Mouse (Mus musculus) left cerebral cortex, postnatal 10 days (tissue): ENCODE data around the gene A830005F24Rik. TPM values are rescaled to one million over a fixed set of nuclear protein-coding genes. Genes with fewer than 3 reads are reported as not detected.
"Not testable (repeated sequence)": the region's sequence is repeated elsewhere in the genome, so short reads cannot be mapped to it uniquely, and the experiment has no call there.

Experiments used
- DNase-seq, 2 experiments: peaks; one replicate each; pipeline ENCODE4 v3.0.0; 2021 to 2022; ENCODE audit warnings: low spot score in 2 of 2, mixed read lengths in 1 of 2; ENCODE audit errors: extremely low spot score in 1 of 2
- intact Hi-C: fragments of 180-260 bp; cut with DNase I; formaldehyde crosslinking; loops from one replicate; pipeline ENCODE4 v1.15.1; 2025
- total RNA-seq, 2 experiments: library from RNA; stranded (reverse); gene quantifications; 2 replicates each; pipeline ENCODE4 v1.2.3; 2021

Gene A830005F24Rik
- total RNA-seq = 1 to 10 TPM in 1 of 2 experiments, under 1 TPM in 1; 0.79 to 1.8 TPM

DNA sequence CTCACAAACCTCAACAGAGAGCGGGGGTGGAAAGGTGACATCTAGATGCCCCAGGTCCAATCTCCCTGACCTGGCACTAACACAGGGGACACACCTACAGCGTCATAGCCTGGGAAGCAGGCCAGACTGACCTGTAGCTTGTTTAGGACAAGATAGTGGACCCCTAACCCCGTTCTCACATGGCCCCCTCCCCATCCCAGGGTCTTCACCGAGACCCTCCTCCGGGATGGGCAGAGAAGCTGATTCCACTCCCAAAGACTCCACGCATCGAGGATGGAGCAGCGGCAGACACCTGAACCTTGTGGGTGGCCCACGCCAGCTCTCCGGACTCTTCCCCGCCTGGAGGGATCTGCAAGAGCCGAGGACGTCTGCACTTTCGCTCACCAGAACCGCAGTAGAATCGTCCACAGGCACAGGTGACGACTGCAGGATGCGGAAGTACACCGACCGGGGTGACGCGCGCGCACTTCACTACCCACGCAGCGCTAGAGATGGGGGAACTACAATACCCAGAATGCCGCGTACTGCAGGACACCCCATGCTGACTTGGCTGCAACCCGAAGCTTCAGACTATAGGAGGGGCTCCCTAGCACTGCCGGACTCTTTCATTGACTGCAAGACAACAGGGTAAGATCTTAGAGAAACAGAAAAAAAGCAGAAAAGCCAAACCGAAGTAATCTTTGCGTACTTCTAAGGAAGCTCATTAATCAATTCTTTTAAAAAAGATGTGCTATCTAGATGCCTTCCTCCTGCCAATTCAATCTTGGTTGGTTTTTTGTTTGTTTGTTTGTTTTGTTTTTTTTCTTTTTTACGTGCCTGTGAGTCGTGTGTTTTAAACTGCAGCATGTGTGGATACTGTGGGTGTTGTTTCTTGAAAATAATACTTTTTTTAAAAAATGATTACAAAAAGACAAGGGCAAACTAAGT, at the start of gene A830005F24Rik, which contains the start of gene Zfp169:
Gene A830005F24Rik (plus strand): TSS at position 568 of the 927 bp plus-strand sequence.
Gene Zfp169 (minus strand): TSS at position 449 of the 927 bp plus-strand sequence.
- peak; percentile 87 to 91 for DNase-seq
- intact Hi-C loops = no loop called here

DNA sequence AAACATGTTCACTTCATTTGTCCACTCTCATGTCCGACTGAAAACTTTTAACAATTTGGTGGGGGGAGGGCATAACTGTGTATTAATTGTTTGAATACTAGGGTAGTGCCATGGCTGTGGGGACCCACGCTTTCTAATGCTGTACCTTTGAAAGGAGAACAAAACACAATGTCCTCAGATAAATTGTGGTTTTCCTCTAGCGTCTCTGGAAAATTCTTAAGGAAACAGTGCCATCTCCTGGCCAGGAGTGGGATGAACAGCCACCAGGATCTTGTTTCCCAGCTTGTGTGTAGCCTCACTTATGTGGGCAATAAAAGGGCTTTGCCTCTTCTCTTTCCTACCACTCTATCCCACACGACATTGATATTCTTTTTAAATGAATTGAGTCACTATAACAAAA, 49.2 kb upstream of the A830005F24Rik start:
- intact Hi-C loops = loop anchor here (2.0 to 10.0 kb wide), 4 partner anchors 199 to 1309 kb away; partner anchors contain the start of gene Id4
- peak; percentile 56 to 80 for DNase-seq

DNA sequence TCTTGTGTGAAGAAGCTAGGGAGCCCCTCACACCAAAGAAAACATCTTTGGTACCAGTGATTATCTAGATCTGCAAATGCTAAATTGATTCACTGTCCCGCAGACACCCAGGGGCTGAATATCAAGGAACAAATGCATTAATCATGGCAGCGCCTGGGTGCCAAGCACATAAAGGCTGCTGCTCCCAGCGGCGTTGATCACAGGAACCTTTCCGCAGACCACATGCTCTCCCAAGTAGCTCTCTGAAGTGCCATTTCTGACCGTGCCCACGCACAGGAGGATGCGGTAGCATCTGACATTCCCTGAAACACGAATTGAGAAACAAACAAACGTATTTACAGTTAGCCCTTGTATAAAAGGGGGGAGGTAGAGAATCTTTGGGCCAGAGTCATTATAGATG, 47.2 kb upstream of the A830005F24Rik start:
- intact Hi-C loops = loop anchor here (10.0 kb wide), 2 partner anchors 201 to 1311 kb away; partner anchors contain the start of gene Id4
- no peak for DNase-seq

DNA sequence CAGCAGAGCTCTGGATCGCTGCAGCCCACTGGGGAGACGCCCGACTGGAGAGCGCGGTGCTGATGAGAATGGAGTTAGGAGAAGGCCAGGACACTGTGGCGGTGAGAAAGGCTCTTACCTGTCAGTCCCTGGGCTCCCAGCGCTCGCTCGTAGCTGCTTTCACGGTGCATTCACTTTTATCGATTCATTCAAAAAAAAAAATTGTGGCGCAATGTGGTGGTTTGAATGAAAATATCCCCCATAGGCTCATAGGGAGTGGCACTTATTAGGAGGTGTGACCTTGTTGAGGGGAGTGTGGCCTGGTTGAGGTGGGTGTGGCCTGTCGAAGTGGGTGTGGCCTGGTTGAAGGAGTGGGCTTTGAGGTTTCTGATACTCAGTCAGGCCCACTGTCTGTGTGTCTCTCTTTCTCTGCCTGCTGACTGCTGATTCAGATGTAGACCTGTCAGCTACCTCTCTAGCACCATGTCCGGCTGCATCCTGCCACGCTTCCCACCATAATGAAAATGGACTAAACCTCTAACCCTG, 44.7 kb upstream of the A830005F24Rik start:
- DNase-seq = no peak
- intact Hi-C loops = loop anchor here (10.0 kb wide), 2 partner anchors 204 to 1314 kb away; partner anchors contain the start of gene Id4

DNA sequence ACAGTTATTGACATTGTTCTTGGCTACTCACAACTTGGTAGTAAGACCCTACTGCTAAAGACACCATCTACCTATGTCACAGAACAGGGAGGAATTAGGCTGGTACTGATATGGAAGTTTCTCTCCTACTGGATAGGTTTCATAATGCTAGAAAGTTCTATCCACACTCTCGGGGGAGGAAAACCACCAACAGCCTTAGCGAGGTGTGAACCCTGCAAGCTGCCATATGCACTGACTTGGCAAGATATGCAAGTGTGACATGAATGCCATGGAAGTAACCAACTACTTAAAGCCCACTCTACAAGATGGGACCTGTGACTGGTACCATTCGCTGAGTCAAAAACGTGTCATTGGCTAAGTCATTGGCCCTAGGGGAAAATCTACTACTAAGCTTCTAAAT, 29.8 kb upstream of the A830005F24Rik start:
- intact Hi-C loops = no loop called here
- no peak for DNase-seq

DNA sequence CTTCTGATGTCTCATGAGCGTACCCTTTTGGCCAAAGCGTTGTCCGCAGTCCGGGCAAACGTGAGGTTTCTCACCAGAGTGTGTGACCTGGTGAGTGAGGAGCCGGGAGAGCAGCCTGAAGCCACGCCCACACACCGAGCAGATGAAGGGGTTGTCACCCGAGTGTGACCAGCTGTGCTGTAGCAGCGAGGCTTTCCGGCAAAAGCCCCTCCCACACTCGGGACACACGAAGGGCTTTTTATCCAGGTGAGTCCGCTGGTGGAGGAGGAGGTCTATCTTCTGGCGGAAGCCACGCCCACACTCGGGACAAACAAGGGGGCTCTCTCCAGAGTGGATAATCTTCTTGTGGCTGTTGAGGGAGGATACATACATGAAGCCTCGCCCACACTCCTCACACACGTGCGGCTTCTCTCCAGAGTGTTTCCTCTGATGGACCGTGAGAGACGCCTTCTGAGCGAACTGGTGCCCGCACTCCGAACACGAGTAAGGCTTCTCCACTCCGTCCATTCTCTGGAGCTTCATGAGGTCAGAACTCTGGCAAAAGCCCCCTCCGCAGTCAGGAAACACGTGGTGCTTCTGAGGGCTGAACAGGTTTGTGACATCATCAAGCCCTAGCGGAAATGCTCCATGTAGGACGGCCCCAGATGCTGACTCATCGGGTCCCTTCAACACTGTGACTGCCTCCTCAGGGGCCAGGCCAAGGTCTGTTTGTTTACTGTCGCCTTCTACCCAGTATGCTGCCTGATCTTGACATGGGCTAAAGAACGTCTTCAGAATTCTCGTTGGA, 22.8 kb upstream of the A830005F24Rik start:
- intact Hi-C loops = no loop called here
- no peak for DNase-seq

DNA sequence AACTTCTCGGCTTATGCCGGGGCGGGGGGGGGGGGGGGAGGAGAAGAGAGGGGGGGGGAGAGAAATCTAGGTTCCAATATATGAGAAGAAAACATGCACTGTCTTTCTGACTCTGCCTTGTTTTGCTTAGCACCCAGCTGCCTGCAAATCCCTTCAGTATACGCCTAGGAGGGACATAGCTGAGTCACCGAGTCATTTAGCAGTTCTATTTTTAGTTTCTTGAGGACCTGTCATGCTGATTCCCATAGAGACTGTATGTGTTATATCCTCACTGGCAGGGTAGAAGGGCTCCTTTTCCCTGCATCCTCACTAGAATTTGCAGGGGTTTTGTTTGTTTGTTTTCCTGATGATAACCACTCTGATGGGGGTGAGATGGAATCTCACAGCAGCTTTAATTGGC, 20.2 kb upstream of the A830005F24Rik start:
- DNase-seq = no peak
- intact Hi-C loops = no loop called here

DNA sequence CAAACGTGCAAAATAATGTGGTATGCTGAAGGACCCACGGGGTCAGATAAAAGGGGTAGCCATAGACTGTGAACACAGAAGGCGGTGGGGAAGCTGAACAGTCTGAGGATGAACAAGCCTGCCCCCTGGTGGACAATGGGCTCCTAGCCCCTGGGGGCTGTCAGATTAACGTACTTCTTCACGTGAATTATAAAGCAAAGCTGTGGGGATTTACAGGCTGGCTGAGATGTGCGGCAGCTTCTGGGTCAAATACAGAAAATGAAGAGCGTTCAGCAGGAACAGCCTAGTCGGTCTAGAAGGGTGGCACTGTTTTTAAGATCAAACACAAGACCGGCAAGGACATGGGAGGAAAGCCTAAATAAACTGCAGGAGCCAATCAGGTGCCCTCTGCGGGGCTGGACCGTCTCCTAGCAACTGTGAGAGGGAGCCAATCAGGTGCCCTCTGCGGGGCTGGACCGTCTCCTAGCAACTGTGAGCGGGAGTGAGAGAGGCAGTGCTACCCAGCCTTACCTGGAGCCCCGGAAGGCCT, 15.6 kb upstream of the A830005F24Rik start:
- peak; percentile 60 to 74 for DNase-seq
- intact Hi-C loops = no loop called here

DNA sequence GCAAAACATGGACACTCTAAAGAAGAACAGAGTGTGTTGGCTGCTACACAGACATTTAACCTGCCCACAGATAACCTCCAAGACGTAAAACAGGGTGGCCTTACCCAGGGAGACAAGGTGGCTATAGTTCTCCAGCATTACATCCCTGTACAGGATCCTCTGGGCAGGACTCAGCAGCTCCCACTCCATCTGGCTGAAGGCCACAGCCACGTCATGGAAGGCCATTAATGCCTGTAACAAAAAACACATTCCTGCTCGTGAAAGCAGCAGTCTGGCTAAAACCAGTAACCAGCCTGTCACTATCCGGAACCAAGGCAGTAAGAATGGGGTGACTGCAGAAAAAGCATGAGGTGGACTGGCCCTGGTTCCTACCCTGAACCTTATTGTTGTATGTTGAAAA, 14.7 kb upstream of the A830005F24Rik start:
- intact Hi-C loops = no loop called here
- no peak for DNase-seq

DNA sequence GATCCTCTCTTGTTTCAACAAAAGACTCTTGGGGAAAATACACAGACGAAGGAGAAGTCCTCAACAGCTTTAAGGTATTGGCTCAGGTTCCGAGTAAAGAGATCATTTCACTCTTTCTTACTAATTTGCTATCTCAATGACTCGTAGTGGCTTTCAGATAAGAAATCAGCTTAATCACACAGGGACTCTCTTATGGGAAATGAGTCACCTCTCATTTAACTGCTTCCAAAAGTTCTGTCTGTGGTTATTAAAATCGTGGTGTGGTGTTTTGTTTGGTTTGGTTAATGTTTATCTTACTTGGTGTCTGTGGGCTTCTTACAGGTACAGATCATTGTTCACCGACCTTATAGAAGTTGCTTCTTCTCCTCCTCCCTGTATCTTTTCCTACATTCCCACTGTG, 10.9 kb upstream of the A830005F24Rik start:
- intact Hi-C loops = no loop called here

DNA sequence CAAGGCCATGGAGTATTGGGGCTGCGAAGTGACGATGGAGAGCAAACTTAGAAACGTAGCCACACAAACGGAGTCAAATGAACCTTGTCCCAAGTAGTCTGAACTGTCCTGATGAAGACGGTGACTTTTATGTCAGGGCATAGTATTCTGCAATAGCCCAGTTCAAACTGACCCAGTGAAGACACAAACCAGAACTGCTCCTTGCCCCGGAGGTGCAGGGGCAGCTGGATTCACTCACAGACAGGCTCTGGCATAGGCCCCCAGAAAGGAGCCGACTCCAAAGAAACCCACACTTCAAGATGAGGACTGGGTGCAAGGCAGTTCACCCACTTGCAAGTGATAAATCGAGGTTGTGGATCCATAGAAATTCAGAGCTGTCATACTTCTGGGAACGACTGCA, 4.7 kb upstream of the A830005F24Rik start:
- DNase-seq = no peak
- intact Hi-C loops = no loop called here

More for the DNA sequence above, 10.9 kb upstream of the A830005F24Rik start:
- no peak for DNase-seq

DNA sequence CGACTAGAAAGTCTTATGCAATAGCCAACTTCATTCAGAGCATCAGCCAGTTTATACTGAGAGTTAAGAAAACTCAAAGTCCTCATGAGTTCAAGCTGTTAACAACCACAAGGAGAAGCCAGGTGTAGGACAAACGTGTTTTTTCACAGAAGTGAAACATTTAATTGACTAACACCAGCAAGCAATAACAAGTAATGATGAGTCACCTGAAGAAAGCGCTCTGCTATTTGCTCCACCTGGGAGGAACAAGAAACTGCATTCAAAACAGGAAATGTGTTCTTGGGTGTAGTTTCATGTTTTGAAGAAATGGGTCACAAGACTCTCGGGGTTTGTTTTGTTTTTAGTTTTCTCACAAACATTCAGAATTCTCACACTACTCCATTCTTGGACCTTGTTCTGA, 2.5 kb downstream of the A830005F24Rik start:
- intact Hi-C loops = no loop called here
- DNase-seq = no peak

DNA sequence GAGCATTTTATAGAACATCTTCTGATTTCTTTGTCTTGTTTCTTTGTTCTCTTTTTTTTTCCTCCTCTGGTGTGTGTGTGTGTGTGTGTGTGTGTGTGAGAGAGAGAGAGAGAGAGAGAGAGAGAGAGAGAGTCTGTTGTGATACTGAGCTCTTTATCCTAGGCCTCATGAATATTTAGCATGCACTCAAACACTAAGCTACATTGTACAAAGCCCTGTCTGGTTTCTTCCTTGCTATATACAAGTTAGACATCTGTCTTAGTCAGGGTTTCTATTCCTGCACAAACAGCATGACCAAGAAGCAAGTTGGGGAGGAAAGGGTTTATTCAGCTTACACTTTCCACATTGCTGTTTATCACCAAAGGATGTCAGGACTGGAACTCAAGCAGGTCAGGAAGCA, 5.8 kb downstream of the A830005F24Rik start:
- intact Hi-C loops, DNase-seq: not testable (repeated sequence)

DNA sequence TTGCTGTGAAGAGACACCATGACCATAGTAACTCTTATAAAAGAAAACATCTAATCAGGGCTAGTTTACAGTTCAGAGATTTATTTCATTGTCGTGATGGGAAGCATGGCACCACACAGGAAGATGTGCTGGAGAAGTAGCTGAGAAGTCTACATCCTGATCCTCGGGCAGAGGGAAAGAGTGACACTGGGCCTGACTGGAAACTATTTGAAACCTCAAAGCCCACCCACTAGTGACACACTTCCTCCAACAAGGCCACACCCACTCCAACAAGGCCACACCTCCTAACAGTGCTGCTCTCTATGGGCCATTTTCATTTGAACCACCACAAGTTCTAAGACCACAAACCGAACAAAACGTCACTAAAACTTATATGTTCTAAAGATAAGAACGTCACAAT, 12.4 kb downstream of the A830005F24Rik start:
- intact Hi-C loops = loop anchor here (5.0 to 10.0 kb wide), 3 partner anchors 47 to 279 kb away; no protein-coding TSS in a partner anchor
- DNase-seq = no peak

DNA sequence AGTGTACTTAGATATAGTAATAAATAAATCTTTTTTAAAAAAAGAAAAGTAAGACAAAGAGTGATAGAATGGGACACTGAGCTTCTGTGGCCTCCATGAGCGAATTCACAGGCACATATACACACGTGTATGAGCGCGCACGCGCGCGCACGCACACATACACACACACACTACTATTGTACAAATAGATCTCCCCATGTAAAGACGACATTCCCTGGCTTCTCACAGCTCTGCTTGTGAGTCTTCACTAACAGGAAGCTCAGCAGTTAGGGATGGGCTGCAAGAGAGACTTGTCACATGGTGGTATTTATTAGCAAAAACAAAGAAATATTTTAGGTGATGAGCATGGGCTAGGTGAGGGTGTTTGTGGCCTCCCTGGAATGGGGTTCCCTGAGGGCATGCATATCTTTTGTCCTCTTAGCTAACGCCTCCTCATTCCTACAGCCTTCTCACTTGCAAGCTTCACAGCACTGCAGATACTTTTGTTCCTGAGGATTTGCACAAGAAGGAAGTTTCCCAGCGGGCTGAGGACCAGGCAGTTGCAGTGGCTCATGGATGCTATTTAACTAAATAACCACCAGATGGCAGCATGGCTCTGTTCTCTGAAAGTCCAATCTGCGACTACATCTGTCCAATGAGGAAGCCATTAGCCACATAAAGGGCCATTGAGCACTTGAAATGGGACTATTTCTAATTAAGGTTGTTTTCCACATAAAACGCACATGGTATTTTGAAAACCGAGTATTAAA, 14.9 kb downstream of the A830005F24Rik start:
- intact Hi-C loops = loop anchor here (2.0 to 10.0 kb wide), 4 partner anchors 44 to 277 kb away; no protein-coding TSS in a partner anchor

DNA sequence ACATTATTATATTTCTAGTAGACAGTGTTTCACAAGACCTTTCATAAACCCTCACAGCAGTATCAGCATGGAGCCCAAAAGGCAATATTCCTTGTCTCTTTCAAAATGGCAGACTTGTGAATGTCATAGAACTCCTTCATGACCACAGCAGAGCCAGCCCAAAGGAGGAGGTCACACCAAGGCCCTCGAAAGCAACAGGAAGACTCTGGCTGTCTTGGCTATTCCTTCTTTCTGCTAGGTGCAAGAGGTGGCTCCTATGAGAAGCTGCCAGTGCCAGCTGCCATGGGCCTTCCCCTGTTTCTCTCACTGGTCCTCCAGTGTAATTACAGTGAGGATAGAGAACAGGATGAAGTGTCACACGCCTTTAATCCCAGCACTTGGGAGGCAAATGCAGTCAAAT, 15.7 kb downstream of the A830005F24Rik start:
- intact Hi-C loops = loop anchor here (2.0 to 10.0 kb wide), 4 partner anchors 43 to 276 kb away; no protein-coding TSS in a partner anchor
- no peak for DNase-seq

More for the DNA sequence above, 14.9 kb downstream of the A830005F24Rik start:
- peak; percentile 62 to 76 for DNase-seq

DNA sequence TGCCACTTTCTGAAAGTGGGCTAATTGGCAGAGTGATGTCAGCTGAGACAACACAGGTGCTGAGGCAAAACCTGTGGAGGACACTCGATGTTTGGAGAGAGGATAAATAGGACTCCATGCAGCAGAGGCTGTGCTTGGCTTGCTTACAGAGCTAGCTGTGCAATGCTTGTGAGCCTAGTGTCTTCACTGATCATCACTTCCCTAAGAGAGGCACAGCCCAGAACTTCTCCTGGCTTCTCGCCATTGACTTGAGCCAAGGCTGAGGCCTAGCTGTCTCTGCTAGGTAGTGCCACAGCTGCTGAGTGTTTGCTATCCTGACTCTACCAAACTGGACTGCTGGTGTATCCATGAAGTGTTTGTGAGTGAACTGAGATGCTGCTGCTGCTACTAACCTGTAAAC, 17.3 kb downstream of the A830005F24Rik start:
- peak in 1 of 2 experiments; percentile 38 for DNase-seq
- intact Hi-C loops = no loop called here

DNA sequence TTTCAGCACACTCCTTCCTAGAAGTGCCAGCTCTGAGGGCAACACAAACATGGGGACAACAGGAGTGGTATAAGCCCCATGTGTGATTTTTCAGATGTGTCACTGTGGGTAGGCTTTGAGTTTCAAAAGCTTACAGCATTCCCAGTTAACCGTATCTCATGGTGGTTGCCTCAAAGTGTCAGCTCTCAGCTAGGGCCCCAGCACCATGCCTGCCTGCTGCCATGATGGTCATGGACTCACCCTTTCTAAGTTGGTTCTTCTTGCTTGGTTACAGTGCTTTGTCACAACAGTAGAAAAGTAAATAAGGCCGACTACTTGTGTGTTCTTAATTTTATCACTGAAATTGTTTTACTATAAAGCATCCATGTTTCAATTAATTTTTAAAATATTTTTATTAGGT, 18.1 kb downstream of the A830005F24Rik start:
- DNase-seq = no peak
- intact Hi-C loops = no loop called here
